Mouse (Mus musculus): Measurements from ENCODE around the gene Ctxn2.

- TF ChIP-seq CTCF (IDR thresholded peaks at IDR 0.05; ENCODE audit: low read depth) (no peak), EP300 (IDR thresholded peaks at IDR 0.05; ENCODE audit: low read depth) (no peak)
Measured at GRCm38 (mm10) chr2:125135903-125136811, at the start of gene Ctxn2.
